Mouse (Mus musculus) layer of hippocampus, postnatal 25 days (tissue): Measurements from ENCODE around the gene Ptgr1. TPM values are rescaled to one million over a fixed set of nuclear protein-coding genes. Genes with fewer than 3 reads are reported as not detected.

Source experiments
- DNase-seq, 2 experiments: peaks; one replicate each; pipeline ENCODE4 v3.0.0; 2022; ENCODE audit warnings: mixed read lengths in 2 of 2, low spot score in 1 of 2; ENCODE audit errors: extremely low spot score in 1 of 2
- total RNA-seq, 2 experiments: library from RNA; stranded (reverse); gene quantifications; 2 replicates each; pipeline ENCODE4 v1.2.3; 2021

Ptgr1 gene
- total RNA-seq, 2 experiments from 2014 or later, result 2.9 to 3.2 TPM

DNA sequence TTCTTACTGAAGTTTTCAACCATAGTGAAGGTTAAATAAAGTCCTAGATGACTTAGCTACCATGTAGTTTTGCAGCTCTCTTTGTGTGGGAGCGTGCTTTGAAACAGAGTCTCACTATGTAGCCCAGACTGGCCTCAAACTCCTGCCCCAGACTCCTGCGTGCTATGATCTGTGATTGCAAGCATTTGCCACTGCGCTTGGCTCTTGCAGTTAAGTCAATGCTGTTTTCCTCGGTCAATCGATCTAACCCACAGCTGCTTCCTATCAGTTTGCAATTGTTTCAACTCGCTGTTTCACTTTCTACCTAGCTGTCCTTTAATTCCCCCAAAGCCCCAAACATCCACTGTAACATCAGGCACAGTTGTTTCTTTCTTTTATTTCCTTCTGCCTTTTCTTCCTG lies 54.4 kb downstream of the Ptgr1 start:
- DNase-seq, result no peak

GRCm38 (mm10) chr4:58927661-58928060 lies 59.3 kb downstream of the Ptgr1 start:
- DNase-seq, result no peak

- DNase-seq, result no peak
These were observed 60.8 kb downstream of the Ptgr1 start for GRCm38 (mm10) chr4:58926120-58926519.

GRCm38 (mm10) chr4:58925664-58926063 lies 61.3 kb downstream of the Ptgr1 start:
- no peak for DNase-seq

- no peak for DNase-seq
These were observed 63.0 kb downstream of the Ptgr1 start for GRCm38 (mm10) chr4:58923933-58924332.

Other genes starting within 250 kb of the Ptgr1 start
- under 1 TPM; 0.15 to 0.28 TPM for gene Olfr267, start 199.4 kb downstream of the Ptgr1 start, total RNA-seq
- gene Ecpas, start 74.4 kb downstream of the Ptgr1 start, total RNA-seq, result 100 to 1,000 TPM; 116 to 132 TPM
- 10 to 100 TPM; 40.8 to 42.0 TPM for gene Zkscan16, start 43.5 kb downstream of the Ptgr1 start, total RNA-seq
- gene Dnajc25, start 7.9 kb upstream of the Ptgr1 start, total RNA-seq, result 1 to 10 TPM; 5.5 to 5.8 TPM
- gene Gm20503, start 16.1 kb upstream of the Ptgr1 start, total RNA-seq, result 1 to 10 TPM in 1 of 2 experiments, under 1 TPM in 1; 0.66 to 5.9 TPM
- 100 to 1,000 TPM in 1 of 2 experiments, 10 to 100 TPM in 1; 91.5 to 100 TPM for gene Gng10, start 48.0 kb upstream of the Ptgr1 start, total RNA-seq
- not detected for gene AI481877, start 151.9 kb upstream of the Ptgr1 start, total RNA-seq
- gene Ugcg, start 202.1 kb upstream of the Ptgr1 start, total RNA-seq, result 10 to 100 TPM; 71.5 to 72.6 TPM